Mouse (Mus musculus): ENCODE measurements around the gene Shisa8.

GRCm38 (mm10) chr15:82204680-82205371 is 7.8 kb downstream of the Shisa8 start:
- TF ChIP-seq GATA1 (IDR thresholded peaks at IDR 0.05; ENCODE audit: borderline replicate concordance, low read length) (no peak), FLI1 (IDR thresholded peaks at IDR 0.05; ENCODE audit: low read length) (no peak)

Measured in megakaryocyte, embryonic 14.5 days (primary cell).